Mouse (Mus musculus) urinary bladder, postnatal 36 days (tissue): ENCODE data around the gene Fhad1.
"Not testable (repeated sequence)": the region's sequence is repeated elsewhere in the genome, so short reads cannot be mapped to it uniquely, and the experiment has no call there.

ENCODE experiments used
- DNase-seq, 2 experiments: peaks; one replicate each; pipeline ENCODE4 v3.0.0; 2022; ENCODE audit warnings: low spot score in 2 of 2, mixed read lengths in 1 of 2

The Fhad1 gene

DNA sequence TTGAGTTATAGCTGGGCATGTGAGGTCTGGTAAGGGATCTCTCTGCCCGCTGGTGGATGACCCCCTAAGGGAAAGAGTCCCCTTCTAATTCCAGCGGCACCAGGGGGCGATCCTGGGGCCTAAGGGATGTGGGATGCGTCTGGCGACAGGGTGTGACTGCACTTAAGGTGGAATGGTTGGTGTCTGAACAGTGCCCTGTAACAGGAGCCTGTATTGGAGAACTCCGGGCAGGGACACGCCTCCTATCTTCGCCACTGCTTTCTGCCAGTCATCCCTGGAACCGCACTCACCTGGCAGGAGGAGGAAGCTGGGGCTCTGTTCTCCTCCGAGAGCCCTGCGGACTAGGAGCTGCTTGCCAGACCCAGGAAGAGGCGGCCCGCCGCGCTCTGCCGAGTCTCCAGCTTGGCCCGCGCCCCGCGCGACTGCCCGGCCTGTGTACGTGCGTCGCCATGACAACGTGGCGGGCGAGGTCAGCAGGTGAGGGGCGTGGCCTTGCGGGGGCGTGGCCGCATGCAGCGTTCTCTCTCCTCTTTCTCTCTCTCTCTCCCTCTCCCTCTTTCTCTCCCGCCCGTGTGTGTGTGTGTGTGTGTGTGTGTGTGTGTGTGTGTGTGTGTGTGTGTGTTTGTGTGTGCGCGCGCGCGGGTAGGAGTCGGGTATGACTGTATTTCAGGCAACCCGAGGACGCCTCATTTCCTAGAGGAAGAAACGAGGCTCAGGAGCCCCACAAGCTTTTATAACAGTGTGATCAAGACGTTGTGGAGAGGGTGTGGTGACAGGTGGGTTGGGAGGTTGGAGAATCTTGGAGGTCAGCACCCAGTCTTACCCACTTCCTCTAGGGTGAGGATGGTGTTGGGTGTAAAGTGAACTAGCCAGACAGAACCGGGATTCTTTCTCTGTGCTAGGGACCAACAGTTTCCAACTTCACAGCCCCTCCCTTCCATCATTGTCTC is at the start of gene Fhad1:
Fhad1 (minus strand) TSS at position 424 of the 950 bp plus-strand sequence.
- peak; percentile 70 to 77 for DNase-seq

DNA sequence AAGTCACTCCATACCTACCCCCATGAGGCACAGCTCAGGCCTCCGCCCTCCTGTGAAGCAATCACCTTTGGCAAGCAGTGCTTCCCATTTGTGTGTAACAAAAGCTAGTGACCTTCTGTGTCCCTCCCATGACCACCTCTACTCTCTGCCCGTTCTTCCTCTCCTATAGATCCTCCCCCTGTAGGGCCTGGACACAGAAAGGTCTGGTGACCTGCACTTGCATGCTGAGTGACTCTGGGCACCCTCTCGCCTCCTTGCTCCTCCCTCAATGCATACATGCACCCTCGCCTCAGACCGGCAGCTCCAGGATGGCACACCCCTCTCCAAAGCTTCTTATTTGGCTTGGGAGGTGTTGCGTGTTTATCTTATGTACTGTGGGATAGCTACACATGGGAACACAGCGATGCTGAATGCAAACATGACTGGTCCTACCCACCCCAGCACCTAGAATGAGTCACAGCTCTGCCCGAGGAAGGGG is 48.2 kb upstream of the Fhad1 start:
- DNase-seq: no peak

DNA sequence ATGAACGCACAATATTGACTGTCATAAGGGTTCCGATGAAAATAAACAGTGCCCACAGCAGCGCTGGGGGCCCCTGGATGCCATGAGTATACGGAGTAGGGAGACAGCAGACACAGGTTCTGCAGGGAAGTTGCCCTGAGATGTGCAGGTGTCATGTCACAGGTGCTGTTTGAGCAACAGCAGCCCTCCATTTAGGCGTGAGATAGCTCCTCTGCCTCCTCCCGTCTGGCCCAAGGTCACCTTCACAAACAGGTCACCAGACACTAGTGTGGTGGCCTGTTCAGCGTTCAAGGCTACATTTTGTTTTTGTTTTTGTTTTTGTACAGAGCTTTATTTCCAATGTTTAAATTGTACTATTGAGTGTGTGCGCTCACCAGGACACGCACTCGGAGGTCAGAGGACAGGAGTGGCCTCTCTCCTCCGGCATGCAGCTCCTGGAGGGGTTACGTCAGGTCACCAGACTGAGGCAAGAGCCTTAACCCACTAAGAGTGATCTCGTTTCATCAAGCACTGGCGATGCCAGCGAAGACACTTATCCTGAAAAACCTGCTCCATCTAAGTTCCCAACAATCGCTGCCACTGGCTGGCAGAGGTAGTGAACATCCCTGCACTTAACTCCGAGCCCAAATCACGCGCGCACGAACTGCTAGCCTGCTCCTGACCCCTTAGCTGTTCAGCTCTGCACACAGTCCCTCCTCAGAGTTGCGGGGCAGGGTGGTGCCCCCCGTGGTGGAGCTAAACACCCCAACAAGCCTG is 46.8 kb upstream of the Fhad1 start:
- DNase-seq: no peak

DNA sequence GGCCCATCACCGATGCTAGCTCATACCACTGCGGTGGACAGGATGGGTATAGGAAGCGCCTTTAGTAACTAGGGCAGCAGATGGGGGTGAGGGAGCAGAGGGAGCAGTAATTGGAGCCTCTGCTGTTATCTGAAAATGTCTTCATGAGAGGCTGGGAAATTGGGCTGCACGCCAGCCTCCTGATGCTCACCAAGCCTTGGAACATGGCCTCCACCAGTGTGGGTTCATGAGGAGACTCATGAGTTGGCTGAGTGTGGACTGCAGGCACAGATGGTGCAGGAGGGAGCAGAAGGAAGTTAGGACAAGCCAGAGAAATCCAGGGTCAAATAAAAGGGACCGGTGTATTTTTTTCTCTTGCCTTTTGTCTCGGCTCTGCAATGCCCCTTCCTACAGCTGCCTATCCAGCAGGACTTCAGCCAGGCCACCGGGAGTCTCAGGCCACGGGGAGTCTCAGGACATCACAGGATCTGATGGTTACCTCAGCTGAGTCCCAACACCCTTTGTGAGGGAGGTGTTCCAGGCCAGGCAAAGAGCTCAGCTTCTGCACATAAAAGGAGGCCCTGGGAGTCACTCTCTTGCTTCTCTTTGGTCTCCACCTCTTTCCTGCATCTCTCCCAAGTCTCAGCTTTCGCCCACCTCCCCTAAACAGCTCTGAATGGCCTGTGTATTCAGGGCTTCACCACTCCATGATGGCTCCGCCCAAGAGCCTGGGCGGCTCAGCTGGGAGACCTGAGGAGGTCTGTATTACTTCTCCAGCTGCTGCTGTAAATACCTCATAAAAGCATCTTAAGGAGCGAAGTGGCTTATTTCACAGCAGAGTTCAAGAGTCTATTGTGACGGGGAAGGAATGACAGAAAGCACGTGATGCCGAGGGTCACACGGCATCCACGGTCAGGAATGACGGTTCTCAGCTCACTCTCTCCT is 45.8 kb upstream of the Fhad1 start:
- DNase-seq: no peak

DNA sequence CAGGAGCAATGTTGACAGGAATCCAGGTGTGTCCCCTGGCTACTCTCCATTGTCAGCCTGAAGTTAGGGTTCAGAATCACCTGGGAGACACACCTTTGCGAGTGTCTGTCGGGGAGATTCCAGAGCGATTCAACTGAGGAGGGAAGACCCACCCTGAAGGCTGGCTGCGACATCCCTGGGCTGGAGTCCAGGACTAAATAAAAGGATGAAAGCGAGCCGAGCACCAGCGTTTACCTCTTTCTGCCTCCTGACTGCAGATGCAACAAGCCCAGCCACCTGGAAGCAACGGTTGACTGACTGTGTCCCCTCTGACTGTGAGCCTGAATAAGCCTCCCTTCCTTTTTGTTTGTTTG is 44.9 kb upstream of the Fhad1 start:
- no peak for DNase-seq

DNA sequence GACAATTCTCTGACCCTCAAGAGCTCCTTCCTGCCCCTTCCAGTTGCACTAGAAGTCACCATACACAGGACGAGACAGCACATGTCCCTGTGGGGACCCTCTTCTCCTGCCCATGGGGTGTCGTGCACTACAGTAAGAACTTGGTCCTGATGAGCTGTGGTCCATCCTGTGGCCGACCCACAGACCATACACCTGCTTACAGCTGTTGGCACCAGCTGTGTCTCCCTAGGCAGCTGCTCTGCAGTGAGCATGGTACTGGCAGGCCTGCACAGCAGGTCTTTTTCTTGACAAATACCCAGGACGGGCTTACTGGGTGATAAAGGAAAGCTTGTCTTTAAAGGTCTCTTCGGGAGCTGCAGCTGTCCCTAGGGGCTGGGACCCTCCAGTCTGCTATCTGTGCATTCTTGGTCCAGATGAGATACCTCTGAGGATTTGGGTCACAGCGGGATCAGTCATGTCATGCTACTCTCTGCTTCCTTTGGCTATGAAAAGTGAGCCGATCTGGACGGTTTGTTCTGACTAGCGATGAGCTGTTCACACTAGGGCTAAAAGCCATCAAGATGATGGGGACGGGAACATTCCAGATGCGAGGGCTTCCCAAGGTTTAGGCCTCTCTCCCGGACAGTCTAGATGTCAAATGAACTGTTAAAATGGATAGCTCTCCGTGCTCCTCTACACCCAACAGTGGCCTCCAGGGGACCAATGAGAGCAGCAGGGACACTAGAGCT is 44.4 kb upstream of the Fhad1 start:
- no peak for DNase-seq

DNA sequence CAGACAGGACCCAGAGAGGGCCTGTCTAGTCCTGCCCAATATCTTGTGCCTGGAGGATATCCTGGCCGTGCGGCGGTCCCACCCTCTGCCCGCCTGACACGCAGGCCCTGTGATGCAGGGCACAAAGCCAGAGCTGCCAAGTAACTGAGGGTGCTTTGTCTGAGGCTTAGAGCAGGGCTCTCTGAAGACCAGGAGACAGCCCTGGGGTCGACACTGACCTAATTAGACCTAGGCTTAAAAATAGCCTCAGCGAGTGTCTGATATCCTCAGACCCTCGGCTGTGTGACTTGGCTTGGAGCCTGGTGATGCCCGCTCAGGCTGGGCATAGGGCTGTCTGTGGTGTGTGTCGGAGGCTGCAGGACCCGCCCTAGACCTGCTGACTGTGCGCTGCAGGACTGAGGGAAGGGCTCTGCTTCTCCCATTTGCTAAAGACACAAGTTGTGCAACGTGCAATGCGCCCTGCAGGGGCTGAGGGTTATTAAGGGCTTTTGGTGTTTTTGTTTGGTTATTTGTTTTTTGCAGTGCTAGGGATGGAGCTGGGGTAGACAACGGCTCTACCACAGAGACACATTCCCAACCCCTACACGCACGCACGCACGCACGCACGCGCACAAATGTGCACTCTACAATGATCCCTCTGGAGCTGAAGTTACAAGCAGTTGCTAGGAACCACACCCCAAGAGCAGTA is 42.8 kb upstream of the Fhad1 start:
- DNase-seq: peak; percentile 60 to 77

DNA sequence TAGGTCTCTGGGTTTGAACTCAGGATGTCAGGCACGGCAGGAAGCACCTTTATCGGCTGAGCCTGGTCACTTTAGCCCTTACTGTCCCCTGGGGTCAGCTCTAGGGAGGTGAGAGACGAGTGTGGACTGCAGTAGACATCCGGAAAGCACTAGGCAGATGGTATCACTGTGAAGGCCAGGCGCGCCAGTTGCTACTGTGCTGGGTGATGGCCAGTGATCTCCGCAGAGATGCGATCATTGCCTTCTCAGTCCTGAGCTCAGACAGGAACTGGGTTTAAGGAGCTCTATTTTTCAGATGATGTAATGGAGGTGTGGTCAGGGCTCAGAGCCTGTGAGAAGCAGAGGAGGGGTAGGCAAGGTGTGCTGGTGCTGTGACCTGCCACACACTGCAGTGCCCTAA is 40.7 kb upstream of the Fhad1 start:
- peak in 1 of 2 experiments; percentile 43 for DNase-seq

DNA sequence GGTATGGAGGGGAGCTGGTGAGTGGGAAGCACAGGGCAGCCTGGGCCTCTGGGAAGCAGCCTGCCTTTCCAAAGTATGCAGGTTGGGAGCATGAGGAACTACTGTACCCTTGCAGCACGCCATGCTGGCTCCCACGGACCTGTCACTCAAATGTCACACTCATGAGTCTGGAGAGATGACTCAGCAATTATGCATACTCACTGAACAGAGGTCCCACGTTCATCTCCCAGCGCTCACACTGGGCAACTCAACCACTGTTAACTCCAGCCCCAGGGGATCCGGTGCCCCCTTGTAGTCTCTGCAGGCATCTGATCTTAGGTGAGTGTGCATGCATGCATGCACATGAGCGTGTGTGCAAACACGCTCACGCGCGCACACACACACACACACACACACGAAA is 39.7 kb upstream of the Fhad1 start:
- no peak for DNase-seq

DNA sequence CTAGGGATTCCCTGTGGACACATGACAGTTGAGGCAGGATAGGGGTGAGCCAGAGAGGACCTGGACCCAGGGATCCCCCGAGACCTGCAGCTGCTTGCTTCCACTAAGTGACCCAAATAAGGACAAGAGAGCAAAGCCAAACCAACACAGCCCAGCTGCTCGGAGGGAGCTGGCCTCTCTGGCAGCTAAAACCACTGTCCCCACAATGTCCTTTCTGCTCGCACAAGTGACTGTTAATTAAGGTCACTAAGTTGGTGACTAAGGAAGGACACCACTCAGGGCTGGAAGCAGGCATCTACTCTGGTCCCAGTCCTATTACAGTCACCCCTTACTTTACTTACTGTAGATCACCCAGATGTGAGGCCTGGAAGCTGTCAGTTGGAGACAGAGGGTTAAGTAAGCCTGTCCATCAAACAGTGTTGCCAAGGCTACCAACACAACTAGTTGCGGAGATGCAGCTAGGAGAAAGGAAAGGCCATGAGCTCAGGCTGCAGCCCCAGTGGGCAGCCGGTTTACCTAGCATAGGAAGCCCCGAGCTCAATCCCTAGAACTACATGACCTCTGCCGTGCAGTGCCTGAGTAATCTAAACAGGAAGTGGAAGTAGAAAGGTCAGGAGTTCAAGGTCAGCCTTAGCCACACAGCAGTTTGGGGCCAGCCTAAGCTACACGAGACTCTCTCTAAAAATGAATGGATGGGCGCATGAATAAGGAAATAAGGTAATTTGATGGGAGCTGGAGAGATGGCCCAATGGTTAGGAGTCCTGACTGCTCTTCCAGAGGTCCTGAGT is 39.0 kb upstream of the Fhad1 start:
- no peak for DNase-seq

DNA sequence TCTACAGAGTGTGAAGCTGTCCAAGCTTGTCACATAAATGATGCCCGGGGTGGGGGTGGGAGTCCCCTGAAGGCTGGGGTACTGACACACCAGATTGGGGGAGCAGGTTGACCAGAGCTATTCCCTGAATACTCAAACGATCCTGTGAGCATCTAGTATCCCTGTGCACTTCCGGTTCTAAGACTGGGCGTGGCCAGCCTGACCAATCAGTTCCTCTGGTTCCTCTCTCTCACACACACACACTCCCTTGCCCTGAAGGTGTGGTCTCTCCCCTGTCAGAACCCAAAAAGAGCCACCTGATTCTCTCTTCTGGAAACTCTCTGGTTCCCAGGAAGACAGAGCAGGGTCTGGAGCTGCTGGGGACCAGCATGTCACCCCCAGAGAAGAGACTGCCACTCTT is 38.4 kb upstream of the Fhad1 start:
- no peak for DNase-seq

DNA sequence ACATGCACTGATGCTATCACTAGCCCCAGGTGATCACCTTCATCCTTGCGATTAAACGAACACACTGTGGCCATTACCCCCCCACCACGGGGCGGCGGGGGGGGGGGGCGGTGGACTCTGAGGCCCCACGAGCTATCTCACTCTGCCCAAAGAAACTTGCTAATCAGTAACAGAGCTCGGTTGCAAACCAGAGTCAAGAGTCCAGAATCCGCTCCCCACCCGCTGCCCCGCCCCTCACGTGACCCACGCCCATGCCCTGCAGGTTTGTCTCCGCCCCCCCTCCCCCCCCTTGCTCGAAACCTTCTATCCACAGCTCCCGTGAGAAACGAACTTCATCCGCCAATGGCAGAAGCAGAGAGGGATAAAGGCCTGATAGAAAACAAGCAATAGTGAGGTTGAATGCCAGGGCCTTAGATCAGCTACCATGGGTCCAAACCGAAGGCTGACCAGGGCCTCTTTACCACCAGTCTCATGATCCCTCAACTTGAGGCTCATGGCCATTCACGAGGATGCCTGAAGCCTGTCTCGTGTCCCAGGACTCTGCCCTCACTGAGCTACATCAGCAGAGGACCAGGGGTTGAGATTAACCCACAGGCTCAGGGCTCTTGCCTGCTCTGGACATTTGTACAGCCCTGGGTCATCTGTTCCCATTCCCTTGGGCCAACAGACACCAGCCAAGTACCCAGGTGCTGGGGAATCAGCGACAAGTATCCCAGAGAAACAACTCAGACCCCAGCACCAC is 37.7 kb upstream of the Fhad1 start:
- DNase-seq: no peak

DNA sequence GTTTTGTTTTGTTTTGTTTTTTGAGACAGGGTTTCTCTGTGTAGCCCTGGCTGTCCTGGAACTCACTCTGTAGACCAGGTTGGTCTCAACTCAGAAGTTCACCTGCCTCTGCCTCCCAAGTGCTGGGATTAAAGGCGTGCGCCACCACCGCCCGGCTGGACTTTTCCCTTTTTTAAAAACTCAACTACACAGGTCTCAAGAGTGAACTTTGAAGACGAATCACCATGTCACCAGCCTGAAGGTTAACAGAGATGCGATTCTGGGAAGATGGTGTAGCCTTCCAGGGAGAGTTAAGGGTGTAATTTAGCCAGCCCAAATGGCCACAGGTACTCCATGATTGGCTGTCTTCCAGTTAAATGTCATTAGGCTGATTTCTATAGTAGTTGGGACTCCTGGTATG is 37.0 kb upstream of the Fhad1 start:
- not testable (repeated sequence) for DNase-seq

DNA sequence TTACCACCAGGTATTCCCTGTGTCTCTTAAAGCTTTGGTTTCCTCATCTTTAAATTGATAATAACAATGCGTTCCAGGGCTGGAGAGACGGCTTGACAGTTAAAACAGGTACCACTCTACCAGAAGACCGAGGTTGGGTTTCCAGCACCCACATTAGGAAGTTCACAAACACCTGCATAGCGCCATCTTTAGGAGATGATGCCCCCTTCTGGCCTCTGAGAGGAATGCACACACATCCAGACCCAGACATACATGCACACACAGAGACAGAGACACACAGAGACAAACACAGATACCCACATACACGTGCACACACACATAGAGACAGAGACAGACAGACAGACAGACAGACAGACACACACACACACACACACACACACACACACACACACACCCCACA is 35.1 kb upstream of the Fhad1 start:
- no peak for DNase-seq

DNA sequence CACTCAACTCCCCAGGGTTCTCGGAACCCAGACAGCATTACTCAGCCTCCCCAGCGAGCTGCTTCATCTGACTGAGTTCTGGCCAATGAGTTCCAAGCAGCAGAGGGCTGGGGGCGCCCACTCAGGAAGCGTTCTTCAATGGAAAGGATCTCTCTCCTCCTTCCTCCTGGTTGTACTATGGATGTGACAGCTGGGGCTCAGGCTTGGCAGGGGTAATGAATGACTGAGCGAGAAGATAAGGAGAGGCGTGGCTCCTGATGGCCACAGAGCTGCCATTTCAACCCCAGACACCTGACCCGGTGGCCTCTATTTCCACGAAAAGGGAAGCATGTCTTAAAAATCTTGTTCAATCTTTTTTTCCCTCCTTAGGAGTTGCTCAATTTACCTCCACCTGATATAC is 33.5 kb upstream of the Fhad1 start:
- no peak for DNase-seq

DNA sequence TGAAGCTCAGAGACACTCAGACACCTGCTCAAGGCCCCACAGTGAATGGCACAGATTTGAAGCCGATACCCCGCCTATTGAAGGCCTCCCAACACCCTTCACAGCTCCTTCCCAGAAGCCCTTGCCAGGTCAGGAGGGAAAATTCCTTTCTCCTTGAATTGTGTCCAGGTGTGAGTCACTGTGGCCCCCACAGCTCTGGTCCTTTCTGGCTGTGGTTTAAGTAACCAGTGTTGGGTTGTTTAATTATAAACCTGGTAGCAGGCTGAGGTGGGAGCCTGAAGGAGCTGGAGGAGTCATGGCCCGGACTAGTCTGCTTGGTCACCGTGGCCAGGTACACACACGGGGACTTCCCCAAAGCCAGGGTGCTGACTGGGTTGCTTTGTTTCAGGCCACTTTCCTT is 32.1 kb upstream of the Fhad1 start:
- DNase-seq: no peak

DNA sequence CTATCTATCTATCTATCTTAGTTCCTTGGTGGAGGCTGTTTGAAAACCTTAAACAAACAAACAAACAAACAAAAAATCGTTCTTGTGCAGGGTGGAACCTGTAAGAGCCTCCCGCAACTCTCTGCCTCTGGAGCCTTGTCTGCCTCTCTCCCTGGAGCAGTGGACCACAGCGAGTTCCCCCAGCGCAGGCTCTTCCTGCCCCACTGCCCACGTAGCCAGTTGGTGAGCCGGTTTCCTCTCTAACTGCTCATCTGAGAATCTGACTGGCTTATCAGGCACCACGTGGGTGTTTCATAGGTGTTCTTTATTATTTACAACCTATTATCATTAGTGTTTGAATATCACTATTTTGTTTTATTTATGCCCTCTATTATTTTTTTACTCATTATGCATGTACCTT is 31.6 kb upstream of the Fhad1 start:
- no peak for DNase-seq

DNA sequence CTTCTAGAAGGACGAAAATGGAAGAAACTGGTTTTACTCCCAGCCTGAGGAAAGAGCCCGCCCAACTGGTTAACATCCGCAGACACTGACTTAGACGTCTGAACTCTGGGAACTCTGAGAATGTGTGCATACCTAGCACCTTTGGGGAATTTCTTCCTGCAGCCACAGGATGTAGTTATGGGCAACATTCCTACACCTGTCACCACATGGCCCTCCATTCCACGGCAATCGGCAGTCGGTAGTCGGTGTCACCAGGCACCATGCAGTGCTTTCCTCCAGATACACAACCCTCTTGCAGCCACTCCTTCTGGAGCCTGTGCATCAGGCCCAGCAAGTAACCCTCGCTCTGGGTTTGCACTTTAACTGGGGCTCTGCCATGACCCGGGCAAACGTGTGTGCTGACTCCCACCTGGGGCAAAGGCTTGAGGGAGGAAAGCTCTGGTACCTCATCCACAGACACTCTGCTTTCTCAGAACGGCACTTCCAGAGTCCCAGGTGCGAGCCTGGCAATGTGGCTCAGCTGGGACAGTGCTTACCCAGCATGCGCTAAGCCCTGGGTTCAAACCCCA is 30.8 kb upstream of the Fhad1 start:
- DNase-seq: no peak

DNA sequence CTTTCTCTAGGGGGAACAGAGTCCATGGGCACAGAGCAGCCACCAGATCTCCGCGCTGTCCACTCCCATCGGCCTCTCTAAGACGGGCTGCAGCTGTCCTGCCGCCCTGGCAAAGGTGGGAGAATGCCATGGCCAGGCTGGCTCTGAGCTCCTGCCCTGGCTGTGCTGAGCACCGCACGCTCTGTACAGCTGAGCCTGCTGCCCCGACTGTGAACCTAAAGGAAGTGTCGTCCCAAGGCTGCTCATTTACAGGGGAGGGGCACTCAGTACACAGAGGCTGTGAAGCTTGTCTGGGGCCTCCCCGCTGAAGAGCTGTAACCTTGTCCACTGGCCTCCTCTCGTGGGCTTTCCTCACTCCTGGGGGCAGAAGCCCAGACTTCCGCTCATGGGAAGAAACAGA is 29.6 kb upstream of the Fhad1 start:
- DNase-seq: no peak
